Mouse (Mus musculus): ENCODE measurements around the gene Trim28.

- TF ChIP-seq POLR2A (IDR thresholded peaks at IDR 0.05; ENCODE audit: low read depth, low read length) (no peak), CTCF (conservative IDR thresholded peaks at IDR 0.05; ENCODE audit: insufficient read depth, insufficient read length, low read depth, low read length) (no peak)
These were observed 11.3 kb downstream of the Trim28 start, which contains the start of gene Zbtb45 for GRCm38 (mm10) chr7:13010005-13010908.

Measured in kidney, adult 2 months (tissue).